Mouse (Mus musculus) cerebellum, postnatal 10 days (tissue): ENCODE measurements at regions not wholly inside any gene's neighbourhood (a gene's known extent, or its start where the extent isn't known, plus 50 kb on each side); places are given as distances from the start of the nearest gene placed in this dataset.
"Not testable (repeated sequence)": the region's sequence is repeated elsewhere in the genome, so short reads cannot be mapped to it uniquely, and the experiment has no call there.

Experiments used
- DNase-seq, 2 experiments: peaks; one replicate each; pipeline ENCODE4 v3.0.0; 2021; ENCODE audit warnings: mixed read lengths in 2 of 2

DNA sequence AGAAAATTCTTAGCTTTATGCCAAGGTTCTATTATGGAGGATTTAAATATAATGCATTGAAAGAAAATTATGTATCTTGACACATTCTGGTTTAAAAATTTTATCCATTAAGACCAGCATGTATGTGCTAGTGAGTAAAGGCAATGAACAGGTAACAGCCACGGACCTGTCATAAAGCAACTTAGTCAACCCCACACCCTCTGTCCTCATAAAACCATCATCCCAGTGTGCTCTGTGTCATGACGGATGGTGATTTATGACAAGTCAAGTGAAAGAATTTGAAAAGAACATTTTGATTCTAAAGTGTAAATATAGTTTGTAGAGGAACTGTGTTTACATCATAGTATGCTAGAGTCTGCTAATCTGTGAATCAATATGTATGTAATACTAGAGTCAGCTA lies 946.3 kb upstream of the Cypt12 start:
- DNase-seq: no peak

- peak; percentile 52 to 68 for DNase-seq
Measured at GRCm38 (mm10) chr3:17003136-17003535, 945.1 kb upstream of the Cypt12 start.

DNA sequence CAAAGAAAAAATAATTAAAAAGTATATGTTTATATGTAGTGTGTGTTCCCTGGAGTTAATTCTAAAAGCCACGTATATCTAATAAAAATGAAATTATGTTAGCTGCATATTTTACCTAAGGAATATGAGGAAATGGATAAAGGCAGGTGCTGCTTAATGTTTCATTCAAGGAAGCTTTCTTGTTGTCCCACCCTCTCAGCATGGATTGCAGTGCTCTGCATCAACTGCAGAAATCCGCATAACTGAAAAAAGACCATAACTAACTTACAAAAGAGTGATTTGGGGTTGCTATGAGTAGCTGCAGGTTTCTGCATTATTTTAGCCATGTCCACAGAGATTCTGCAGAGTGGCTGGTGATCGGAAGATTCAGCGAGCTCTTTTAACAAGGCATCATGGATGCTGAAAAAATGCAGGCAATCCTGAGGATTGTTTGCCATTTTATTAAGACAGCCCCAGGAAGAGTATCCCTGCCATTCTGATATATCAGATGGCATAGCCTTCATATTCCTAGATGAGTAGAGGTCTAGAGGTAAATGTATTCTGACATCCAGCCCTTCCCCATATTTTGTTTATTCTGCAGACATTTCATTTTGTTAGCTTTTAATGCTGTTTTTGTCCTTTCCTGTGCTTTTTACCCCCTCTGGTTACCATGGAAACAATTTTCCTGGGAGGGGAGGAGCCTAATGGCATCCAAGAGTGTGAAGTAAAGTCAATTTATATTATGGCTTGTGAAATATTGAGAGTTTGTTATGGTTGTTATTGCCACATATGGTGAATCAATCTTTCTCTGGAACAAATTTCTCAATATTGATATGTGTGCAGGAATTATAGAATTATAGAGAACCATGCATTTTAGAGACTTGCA lies 933.8 kb upstream of the Cypt12 start:
- DNase-seq: no peak

- no peak for DNase-seq
Measured at GRCm38 (mm10) chr3:17050811-17051210, 897.4 kb upstream of the Cypt12 start.

DNA sequence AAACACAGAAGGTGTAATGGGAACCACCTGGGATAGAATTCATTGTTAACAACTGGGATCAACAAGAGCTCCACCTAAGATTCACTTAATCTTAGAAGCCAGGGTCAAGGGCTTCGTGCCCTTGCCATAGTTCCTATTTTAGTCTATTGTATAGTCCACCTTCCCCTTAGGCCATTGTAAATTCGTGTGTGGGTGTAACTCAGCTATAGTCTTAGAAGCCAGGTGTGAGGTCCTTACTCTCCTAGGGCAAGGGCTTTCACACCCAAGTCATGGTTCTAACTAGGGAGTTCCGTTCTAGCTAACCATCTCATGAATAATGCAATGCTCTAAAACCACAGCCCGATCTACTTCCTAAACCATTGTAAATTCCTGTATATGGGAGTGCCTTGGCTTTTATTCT lies 889.8 kb upstream of the Cypt12 start:
- DNase-seq: not testable (repeated sequence)

DNA sequence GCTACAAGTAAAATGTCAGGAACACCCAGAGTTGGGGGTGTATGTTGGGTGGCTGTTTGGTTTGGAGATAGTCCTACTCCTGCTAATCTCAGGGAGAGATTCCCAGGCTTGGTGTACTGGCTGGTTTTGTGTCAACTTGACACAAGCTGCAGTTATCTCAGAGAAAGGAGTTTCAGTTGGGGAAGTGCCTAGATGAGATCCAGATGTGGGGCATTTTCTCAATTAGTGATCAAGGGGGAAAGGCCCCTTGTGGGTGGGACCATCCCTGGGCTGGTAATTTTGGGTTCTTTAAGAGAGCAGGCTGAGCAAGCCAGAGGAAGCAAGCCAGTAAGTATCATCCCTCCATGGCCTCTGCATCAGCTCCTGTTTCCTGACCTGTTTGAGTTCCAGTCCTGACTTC lies 841.9 kb upstream of the Cypt12 start:
- DNase-seq: not testable (repeated sequence)
